Mouse (Mus musculus) bone marrow macrophage, adult 2 months (primary cell): ENCODE results near the gene Fbxo7. TPM values are rescaled to one million over a fixed set of nuclear protein-coding genes. Genes with fewer than 3 reads are reported as not detected.
A peak's percentile ranks its signal among the peaks of the same experiment; 100 is the strongest.

Experiments used
- H3K27ac ChIP-seq: 2 replicates; pipeline ENCODE4 v1.5.1; 2012; ENCODE audit warnings: low read depth, low read length; ENCODE audit not compliant: insufficient read depth
- H3K4me1 ChIP-seq: 2 replicates; pipeline ENCODE4 v1.6.1; 2012; ENCODE audit warnings: low read length; ENCODE audit not compliant: control insufficient read depth, insufficient read depth
- H3K4me3 ChIP-seq: 2 replicates; pipeline ENCODE4 v1.5.1; 2012; ENCODE audit warnings: mild to moderate bottlenecking, low read length, moderate library complexity; ENCODE audit not compliant: insufficient read depth
- CTCF ChIP-seq: IDR thresholded peaks from 2 replicates; pipeline ENCODE4 v1.5.1; 2012; ENCODE audit warnings: low read depth, mild to moderate bottlenecking, low read length, moderate library complexity
- POLR2A ChIP-seq: IDR thresholded peaks from 2 replicates; pipeline ENCODE4 v1.6.1; 2012; ENCODE audit warnings: mild to moderate bottlenecking, low read depth, low read length, borderline replicate concordance
- polyA plus RNA-seq: library from polyadenylated mRNA; stranded (reverse); fragments of >200 nt; gene quantifications from 2 replicates; pipeline ENCODE4 v1.2.4, GENCODE M21; 2012; ENCODE audit not compliant: missing spikeins, insufficient read depth, insufficient read length

Gene Fbxo7
- polyA plus RNA-seq: 22.8 and 28.3 TPM in 2 replicates

DNA sequence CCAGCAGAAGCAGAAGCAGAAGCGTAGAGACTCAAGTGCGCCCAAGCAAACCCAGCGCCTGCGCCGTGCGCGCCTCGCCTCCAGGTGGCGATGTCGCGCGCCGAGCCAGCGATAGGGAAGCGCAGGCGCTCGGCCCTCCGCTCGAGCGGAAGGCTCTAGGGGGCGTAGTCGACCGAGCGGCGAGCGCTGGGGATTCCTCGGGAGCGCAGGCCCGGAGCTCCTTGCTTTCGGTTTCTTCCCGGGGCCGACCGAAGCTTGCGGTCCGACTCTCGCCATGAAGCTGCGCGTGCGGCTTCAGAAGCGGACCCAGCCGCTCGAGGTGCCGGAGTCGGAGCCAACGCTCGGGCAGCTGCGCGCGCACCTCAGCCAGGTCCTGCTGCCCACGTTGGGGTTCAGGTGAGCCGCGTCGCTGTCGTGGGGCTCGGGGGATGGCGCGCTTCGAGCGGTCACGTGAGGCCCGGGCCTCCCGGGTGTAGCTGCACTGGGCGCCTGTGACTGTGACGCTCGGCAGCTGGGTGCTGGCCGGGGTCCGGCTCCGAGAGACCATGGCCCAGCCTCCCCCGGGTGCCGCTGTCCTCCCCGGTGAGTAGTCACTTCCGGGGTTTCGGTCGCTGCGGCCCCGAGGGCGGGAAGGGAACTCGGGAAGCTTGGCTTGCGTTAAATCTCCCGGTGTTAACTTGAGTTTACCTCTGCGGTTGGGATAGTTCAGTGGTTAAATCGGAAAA lies at the start of gene Fbxo7:
Fbxo7 (plus strand) TSS at position 224 of the 725 bp plus-strand sequence.
- peak within 1 kb of the TSS; percentile 57 for H3K27ac ChIP-seq
- TF ChIP-seq POLR2A (no peak), CTCF (peak; percentile 57; the same call in 1 of the 2 replicates)
- peaks cover 3% of the 10 kb centered on the region; the same call in 1 of the 2 replicates for H3K4me1 ChIP-seq
- peak within 1 kb of the TSS; percentile 76 for H3K4me3 ChIP-seq

DNA sequence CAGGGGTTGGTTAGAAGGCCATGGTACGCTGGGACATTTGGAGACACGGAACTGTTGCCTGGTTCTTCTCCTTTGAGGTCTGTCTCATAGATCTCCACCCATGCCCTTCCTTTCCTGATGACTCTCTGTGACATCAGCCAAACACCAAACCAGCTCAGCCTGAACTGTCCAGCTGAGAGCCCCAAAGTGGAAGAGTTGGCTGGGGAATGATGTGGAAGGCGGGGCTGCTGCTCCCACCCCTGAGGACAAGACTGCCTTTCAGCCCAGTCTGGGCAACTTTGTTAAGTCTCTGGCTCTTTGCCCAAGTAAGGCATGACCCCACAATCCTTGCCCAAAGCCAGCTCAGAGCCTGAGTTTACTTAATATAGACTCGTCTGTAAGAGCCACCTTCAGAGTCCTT lies 48.9 kb upstream of the Fbxo7 start:
- no peak overlapping the region for H3K4me3 ChIP-seq
- no peak overlapping the region for H3K27ac ChIP-seq
- peaks cover 4% of the 10 kb centered on the region for H3K4me1 ChIP-seq
- TF ChIP-seq CTCF (no peak), POLR2A (no peak)

DNA sequence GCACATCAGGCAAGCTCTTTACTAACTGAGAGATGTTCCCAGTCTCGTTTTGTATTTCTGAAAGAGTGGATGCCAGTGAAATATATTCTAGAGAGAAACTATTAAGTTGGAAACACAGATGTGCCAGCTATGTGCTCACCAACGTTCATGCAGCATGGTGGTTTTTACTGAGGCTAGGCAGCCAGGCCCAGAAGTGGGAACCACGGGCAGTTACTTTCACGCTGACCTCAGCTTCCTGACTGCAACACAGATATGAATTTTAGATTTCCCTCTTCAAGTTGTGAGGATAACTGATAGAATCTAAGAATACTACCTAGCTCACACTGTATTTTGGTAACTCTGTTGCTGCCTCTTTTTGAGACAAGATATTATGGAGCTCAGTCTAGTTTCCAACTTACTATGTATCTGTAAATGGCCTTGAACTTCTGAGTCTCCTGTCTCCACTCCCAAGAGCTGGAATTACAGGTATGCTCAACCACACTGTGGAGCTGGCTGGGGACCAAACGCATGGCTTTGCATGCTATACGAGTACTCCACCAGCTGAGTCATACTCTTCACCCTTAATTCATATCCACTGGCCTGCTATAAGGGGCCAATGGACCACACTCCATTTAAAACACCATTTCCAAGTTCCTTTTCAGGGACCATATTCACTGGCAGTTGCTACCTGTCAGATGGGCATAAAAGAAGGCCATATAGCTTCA lies 32.2 kb upstream of the Fbxo7 start:
- no peak overlapping the region for H3K27ac ChIP-seq
- H3K4me1 ChIP-seq: no peaks in the 10 kb centered on the region
- TF ChIP-seq POLR2A (no peak), CTCF (no peak)
- no peak overlapping the region for H3K4me3 ChIP-seq

DNA sequence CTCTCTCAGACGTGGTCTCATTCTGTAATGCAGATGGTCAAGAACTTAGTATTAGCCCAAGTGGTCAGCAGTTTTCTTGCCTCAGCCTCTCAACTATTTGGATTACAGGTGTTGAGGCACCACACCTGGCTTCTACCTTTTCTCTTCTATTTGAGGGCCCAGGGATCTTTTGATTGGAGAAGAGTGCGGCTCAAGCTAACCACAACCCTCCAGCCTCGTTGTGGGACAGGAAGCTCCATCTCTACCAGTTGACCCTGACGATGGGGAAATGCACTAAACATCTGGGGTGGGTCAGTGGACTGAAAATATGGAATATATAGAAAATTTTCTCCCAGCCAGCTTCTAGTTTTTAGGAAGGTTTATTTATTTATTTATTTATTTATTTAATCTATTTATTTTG lies 29.4 kb upstream of the Fbxo7 start:
- Histone ChIP-seq H3K27ac (no peak overlapping the region), H3K4me1 (no peaks in the 10 kb centered on the region), H3K4me3 (no peak overlapping the region)
- TF ChIP-seq CTCF: no peak
- no peak for TF ChIP-seq POLR2A

DNA sequence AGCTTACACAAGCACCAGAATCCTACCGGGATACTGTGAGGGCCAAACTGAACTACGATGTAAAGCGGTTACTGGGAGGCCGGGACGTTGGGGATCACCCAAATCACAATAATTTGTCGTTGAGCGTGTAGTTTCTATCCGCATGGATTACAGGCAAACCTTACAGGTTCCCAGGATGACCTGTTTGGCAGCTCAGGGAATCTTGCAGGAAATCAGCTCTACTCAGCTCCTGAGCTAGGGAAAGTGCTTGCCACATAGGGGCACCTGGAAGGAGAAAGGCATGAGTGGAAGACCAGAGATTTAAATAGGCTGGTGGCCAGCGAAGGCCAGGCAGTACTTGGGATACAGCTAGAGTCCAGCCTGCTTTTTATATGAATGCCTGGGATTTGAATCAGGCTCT lies 27.9 kb upstream of the Fbxo7 start:
- no peak for TF ChIP-seq POLR2A
- TF ChIP-seq CTCF: no peak
- H3K4me1 ChIP-seq: no peaks in the 10 kb centered on the region
- no peak overlapping the region for H3K4me3 ChIP-seq
- H3K27ac ChIP-seq: no peak overlapping the region

DNA sequence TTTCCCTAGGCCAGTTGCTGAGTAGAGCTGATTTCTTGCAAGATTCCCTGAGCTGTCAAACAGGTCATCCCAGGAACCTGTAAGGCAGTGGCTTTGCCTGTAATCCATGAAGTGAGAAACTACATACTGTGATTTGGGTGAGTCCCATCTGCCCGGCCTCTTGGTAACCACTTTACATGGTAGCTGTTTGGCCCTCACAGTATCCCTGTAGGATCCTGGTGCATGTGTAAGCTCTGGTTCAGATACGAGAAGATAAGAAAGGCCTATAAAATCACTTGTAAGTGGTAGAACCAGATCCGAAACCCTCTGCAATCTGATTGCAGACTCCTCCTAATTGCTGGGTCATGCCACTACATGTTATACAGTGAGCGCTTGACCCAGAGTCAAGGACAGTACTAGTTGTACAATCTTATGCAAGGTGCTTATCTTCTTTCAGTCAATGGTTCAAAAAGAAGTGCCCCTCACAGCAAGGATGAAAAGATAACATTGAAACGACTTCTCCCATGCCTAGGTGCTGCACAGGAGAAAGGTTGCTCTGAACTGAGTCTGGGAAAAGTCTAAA lies 27.1 kb upstream of the Fbxo7 start:
- TF ChIP-seq POLR2A (no peak), CTCF (no peak)
- Histone ChIP-seq H3K27ac (no peak overlapping the region), H3K4me3 (no peak overlapping the region), H3K4me1 (no peaks in the 10 kb centered on the region)

DNA sequence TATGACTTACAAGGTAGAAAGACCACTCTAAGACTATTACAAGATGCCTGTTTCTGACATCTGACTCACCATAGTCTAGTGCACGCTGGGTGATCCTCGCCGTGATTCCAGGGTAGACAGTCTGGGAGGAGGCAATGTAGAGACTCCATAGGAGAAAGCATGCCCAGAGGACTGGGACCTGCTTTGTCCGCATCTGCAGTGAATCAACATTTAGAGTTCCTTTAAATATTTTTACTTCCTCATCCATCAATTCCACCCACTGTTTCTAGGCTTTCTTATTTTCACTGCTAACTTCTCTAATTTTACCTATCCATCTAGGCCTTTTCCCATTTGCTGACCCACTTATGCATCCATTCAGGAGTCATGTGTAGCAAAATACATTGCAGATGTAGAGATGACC lies 21.3 kb upstream of the Fbxo7 start:
- no peak overlapping the region for H3K27ac ChIP-seq
- peaks cover 8% of the 10 kb centered on the region for H3K4me1 ChIP-seq
- no peak for TF ChIP-seq POLR2A
- no peak for TF ChIP-seq CTCF
- H3K4me3 ChIP-seq: no peak overlapping the region

DNA sequence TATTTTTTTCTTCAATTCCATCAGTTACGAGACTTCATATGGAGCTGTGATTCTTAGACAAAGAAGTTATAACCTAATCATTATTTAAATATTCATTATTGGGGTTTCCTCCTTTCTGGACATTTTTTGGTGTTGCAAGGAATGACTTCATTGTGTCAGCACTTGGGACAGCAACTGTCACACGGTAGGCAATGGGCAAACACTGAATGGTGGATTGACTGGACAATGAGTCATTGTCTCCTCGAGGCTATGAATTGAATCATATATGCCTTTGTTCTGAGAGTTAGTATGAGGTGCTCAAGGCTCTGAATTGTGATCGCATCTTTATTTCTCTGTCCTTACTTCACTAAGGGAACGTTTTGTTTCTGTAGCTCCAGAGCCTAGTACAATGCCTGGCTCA lies 15.3 kb upstream of the Fbxo7 start:
- Histone ChIP-seq H3K4me1 (0 out of 2 replicates have a peak, but pooled peaks cover 3% of the 10 kb centered on the region), H3K4me3 (no peak overlapping the region), H3K27ac (no peak overlapping the region)
- TF ChIP-seq POLR2A (no peak), CTCF (no peak)

DNA sequence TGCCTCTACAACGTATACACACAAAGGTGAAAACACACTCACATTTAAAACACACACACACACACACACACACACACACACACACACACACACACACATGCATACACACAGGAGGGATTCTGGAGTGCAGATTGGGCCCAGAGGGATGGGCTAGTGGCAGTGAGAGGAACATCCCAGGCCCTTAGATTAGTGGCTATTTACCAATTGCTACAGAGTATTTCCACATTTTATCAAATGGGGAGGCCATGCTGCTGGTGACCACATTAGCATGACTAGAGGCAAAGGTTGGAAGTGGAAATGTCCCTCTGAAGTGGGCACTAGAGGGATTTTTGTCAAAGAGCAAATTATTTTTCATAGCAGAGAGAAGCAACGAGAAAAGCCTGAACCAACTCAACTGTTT lies 12.1 kb upstream of the Fbxo7 start:
- 0 out of 2 replicates have a peak, but pooled peaks cover 3% of the 10 kb centered on the region for H3K4me1 ChIP-seq
- H3K27ac ChIP-seq: no peak overlapping the region
- TF ChIP-seq CTCF (no peak), POLR2A (no peak)
- H3K4me3 ChIP-seq: no peak overlapping the region

DNA sequence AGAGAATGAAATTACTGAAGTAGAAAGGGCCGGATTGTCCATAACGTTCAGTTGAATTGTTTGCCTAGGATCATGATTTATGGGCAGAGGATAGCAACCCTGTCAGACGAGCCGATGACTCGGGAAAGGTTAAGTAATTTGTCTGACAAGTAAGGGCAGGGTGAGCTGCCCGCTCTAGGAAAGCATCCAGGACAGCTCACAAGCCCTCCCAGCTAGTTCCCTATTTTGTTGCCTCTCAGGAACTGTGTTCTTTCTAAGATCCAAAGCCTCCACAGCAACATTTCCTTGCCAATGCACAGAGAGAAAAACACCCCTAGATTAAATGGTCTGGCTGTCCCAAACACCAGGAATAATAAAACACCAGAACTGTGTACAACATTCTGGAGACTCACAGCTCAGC lies 11.1 kb upstream of the Fbxo7 start:
- no peak overlapping the region for H3K27ac ChIP-seq
- no peak overlapping the region for H3K4me3 ChIP-seq
- H3K4me1 ChIP-seq: 0 out of 2 replicates have a peak, but pooled peaks cover 3% of the 10 kb centered on the region
- no peak for TF ChIP-seq CTCF
- TF ChIP-seq POLR2A: no peak
